Mouse (Mus musculus) embryo, embryonic 9.5 days (tissue): ENCODE data around the gene Nipsnap1.
A peak's percentile ranks its signal among the peaks of the same experiment; 100 is the strongest.

Source experiments
- DNase-seq: peaks from one replicate; pipeline ENCODE4 v3.0.0-alpha.2; 2017; ENCODE audit errors: extremely low spot score

The Nipsnap1 gene

GRCm38 (mm10) chr11:4873755-4874475, at the start of gene Nipsnap1:
Nipsnap1 (plus strand) TSS chr11:4873951.
- peak; percentile 87 for DNase-seq

- DNase-seq, result no peak
These were observed 47.5 kb upstream of the Nipsnap1 start for GRCm38 (mm10) chr11:4826152-4826778.

GRCm38 (mm10) chr11:4827340-4827739, 46.4 kb upstream of the Nipsnap1 start:
- no peak for DNase-seq

- no peak for DNase-seq
These were observed 45.8 kb upstream of the Nipsnap1 start for GRCm38 (mm10) chr11:4827916-4828315.

- DNase-seq, result no peak
These were observed 42.7 kb upstream of the Nipsnap1 start for GRCm38 (mm10) chr11:4831066-4831465.

GRCm38 (mm10) chr11:4833295-4833939, 40.3 kb upstream of the Nipsnap1 start:
- DNase-seq, result no peak

GRCm38 (mm10) chr11:4835436-4835835, 38.3 kb upstream of the Nipsnap1 start:
- DNase-seq, result no peak

GRCm38 (mm10) chr11:4836755-4837154, 37.0 kb upstream of the Nipsnap1 start:
- DNase-seq, result peak; percentile 43

- no peak for DNase-seq
These were observed 36.4 kb upstream of the Nipsnap1 start for GRCm38 (mm10) chr11:4837342-4837741.

GRCm38 (mm10) chr11:4838235-4838634, 35.5 kb upstream of the Nipsnap1 start:
- DNase-seq, result no peak

GRCm38 (mm10) chr11:4840942-4841526, 32.7 kb upstream of the Nipsnap1 start:
- DNase-seq, result no peak

- no peak for DNase-seq
These were observed 25.1 kb upstream of the Nipsnap1 start for GRCm38 (mm10) chr11:4848483-4849248.

- peak; percentile 95 for DNase-seq
These were observed 24.4 kb upstream of the Nipsnap1 start, which contains the start of gene Nf2 for GRCm38 (mm10) chr11:4849258-4849943. Nf2 (minus strand) TSS chr11:4849536.

- DNase-seq, result no peak
These were observed 23.3 kb upstream of the Nipsnap1 start for GRCm38 (mm10) chr11:4850404-4850803.

- no peak for DNase-seq
These were observed 20.7 kb upstream of the Nipsnap1 start for GRCm38 (mm10) chr11:4853021-4853420.

- DNase-seq, result no peak
These were observed 19.6 kb upstream of the Nipsnap1 start for GRCm38 (mm10) chr11:4854181-4854580.

- no peak for DNase-seq
These were observed 15.3 kb upstream of the Nipsnap1 start for GRCm38 (mm10) chr11:4858416-4858815.

- no peak for DNase-seq
These were observed 12.8 kb upstream of the Nipsnap1 start for GRCm38 (mm10) chr11:4860986-4861385.

GRCm38 (mm10) chr11:4861816-4862604, 11.7 kb upstream of the Nipsnap1 start:
- DNase-seq, result no peak

GRCm38 (mm10) chr11:4862730-4863129, 11.0 kb upstream of the Nipsnap1 start:
- DNase-seq, result no peak
